Comparison of ENCODE assay signal across 9 mouse cellular contexts in genomic region chr3:55151656-55152433, GRCm38 (mm10). TPM values are rescaled to one million over a fixed set of nuclear protein-coding genes. Genes with fewer than 3 reads are reported as not detected.
DNase-seq lines count a peak whose midpoint lies in the region; ATAC-seq lines count a peak whose summit lies in the region.
"Had no signal": no experiment of that assay in that cellular context is flagged by ENCODE, and none has a peak within 500 bp of the region (broad histone marks: within the 10 kb centered on the region; RNA-seq: fewer than 3 reads in every experiment).

No protein-coding gene starts in this region.

- WGBS in kidney, embryonic 16.5 days, result 35% methylated on average over 7 of the region's 7 CpGs
- 49% methylated on average over 7 of the region's 7 CpGs for WGBS in forebrain, embryonic 10.5 days
- WGBS in hindbrain, embryonic 16.5 days, result 39% methylated on average over 7 of the region's 7 CpGs
- WGBS in midbrain, embryonic 16.5 days, result 39% methylated on average over 7 of the region's 7 CpGs

- H3K4me1 ChIP-seq in kidney, embryonic 16.5 days (ENCODE audit: insufficient read depth, low read length), result no peaks in the 10 kb centered on the region
- peaks cover 10% of the 10 kb centered on the region for H3K4me1 ChIP-seq in forebrain, embryonic 10.5 days
- peaks cover 5% of the 10 kb centered on the region; the same call in 1 of the 2 replicates for H3K4me1 ChIP-seq in hindbrain, embryonic 16.5 days (ENCODE audit: control insufficient read depth, insufficient read depth, low read depth, low read length)
- peaks cover 2% of the 10 kb centered on the region; the same call in 1 of the 2 replicates for H3K4me1 ChIP-seq in midbrain, embryonic 16.5 days (ENCODE audit: control insufficient read depth, insufficient read depth, low read length)
- H3K4me1 ChIP-seq: lung, embryonic 15.5 days had no signal

- intact Hi-C loops in left cerebral cortex, postnatal 10 days (cut with DNase I), result loop anchor here (2.0 to 10.0 kb wide), 4 partner anchors 71 to 337 kb away; partner anchors contain the start of gene Dclk1

- no peaks in the 10 kb centered on the region for H3K27me3 ChIP-seq in kidney, embryonic 16.5 days (ENCODE audit: insufficient read depth, low read length)
- no peaks in the 10 kb centered on the region for H3K27me3 ChIP-seq in forebrain, embryonic 10.5 days (ENCODE audit: poor library complexity, severe bottlenecking)
- no peaks in the 10 kb centered on the region for H3K27me3 ChIP-seq in hindbrain, embryonic 16.5 days (replicated peaks; ENCODE audit: control insufficient read depth, insufficient read depth, low read length)
- H3K27me3 ChIP-seq in midbrain, embryonic 16.5 days (ENCODE audit: control insufficient read depth, insufficient read depth, low read depth, low read length), result no peaks in the 10 kb centered on the region
- H3K27me3 ChIP-seq: lung, embryonic 15.5 days had no signal

- H3K4me3 ChIP-seq in kidney, embryonic 16.5 days (ENCODE audit: low read length), result no peak overlapping the region
- H3K4me3 ChIP-seq in forebrain, embryonic 10.5 days, result no peak overlapping the region
- no peak overlapping the region for H3K4me3 ChIP-seq in hindbrain, embryonic 16.5 days (ENCODE audit: low read length)
- H3K4me3 ChIP-seq in midbrain, embryonic 16.5 days (ENCODE audit: low read depth, low read length), result no peak overlapping the region
- H3K4me3 ChIP-seq: lung, embryonic 15.5 days had no signal

- no peak for ATAC-seq in kidney, embryonic 16.5 days (ENCODE audit: low FRiP score, low TSS enrichment)
- peak; percentile 53 for ATAC-seq in hindbrain, embryonic 16.5 days
- ATAC-seq in midbrain, embryonic 16.5 days, result peak; percentile 75

- H3K36me3 ChIP-seq in kidney, embryonic 16.5 days (ENCODE audit: insufficient read depth, low read length), result no peaks in the 10 kb centered on the region
- H3K36me3 ChIP-seq in forebrain, embryonic 10.5 days (replicated peaks), result no peaks in the 10 kb centered on the region
- no peaks in the 10 kb centered on the region for H3K36me3 ChIP-seq in hindbrain, embryonic 16.5 days (ENCODE audit: control insufficient read depth, insufficient read depth, low read length)
- H3K36me3 ChIP-seq in midbrain, embryonic 16.5 days (ENCODE audit: control insufficient read depth, insufficient read depth, low read length), result no peaks in the 10 kb centered on the region
- H3K36me3 ChIP-seq: lung, embryonic 15.5 days had no signal

- peak; percentile 13 for DNase-seq in kidney, adult 11 months
- DNase-seq in brain, adult 2 months (ENCODE audit: low read depth, low spot score), result peak; percentile 87
- peak; percentile 35 for DNase-seq in forebrain, embryonic 10.5 days (ENCODE audit: extremely low spot score, low spot score)
- DNase-seq in left cerebral cortex, postnatal 10 days (ENCODE audit: extremely low spot score in 1 of 2, low spot score in 2 of 2), result peak; percentile 56 to 67
- DNase-seq in natural killer cell, adult 2 months (ENCODE audit: low spot score in 2 of 2), result no peak

- no peak overlapping the region for H3K9ac ChIP-seq in kidney, embryonic 16.5 days (replicated peaks; ENCODE audit: low read length)
- H3K9ac ChIP-seq in hindbrain, embryonic 16.5 days (ENCODE audit: low read depth, low read length), result no peak overlapping the region
- H3K9ac ChIP-seq in midbrain, embryonic 16.5 days (ENCODE audit: low read depth, low read length), result no peak overlapping the region
- H3K9ac ChIP-seq: lung, embryonic 15.5 days had no signal

- no peaks in the 10 kb centered on the region for H3K9me3 ChIP-seq in kidney, embryonic 16.5 days (ENCODE audit: low read length)
- H3K9me3 ChIP-seq in forebrain, embryonic 10.5 days, result no peaks in the 10 kb centered on the region
- H3K9me3 ChIP-seq in hindbrain, embryonic 16.5 days (ENCODE audit: control insufficient read depth, low read length), result no peaks in the 10 kb centered on the region
- H3K9me3 ChIP-seq in midbrain, embryonic 16.5 days (replicated peaks; ENCODE audit: control insufficient read depth, low read length, poor library complexity, severe bottlenecking), result no peaks in the 10 kb centered on the region
- H3K9me3 ChIP-seq: lung, embryonic 15.5 days had no signal

- H3K4me2 ChIP-seq in kidney, embryonic 16.5 days (replicated peaks; ENCODE audit: low read depth, low read length), result no peak overlapping the region
- no peak overlapping the region for H3K4me2 ChIP-seq in hindbrain, embryonic 16.5 days (ENCODE audit: low read length)
- H3K4me2 ChIP-seq in midbrain, embryonic 16.5 days (ENCODE audit: low read length), result no peak overlapping the region
- H3K4me2 ChIP-seq: lung, embryonic 15.5 days had no signal

- no peak overlapping the region for H3K27ac ChIP-seq in kidney, embryonic 16.5 days (ENCODE audit: low read length)
- H3K27ac ChIP-seq in forebrain, embryonic 10.5 days, result no peak overlapping the region
- no peak overlapping the region for H3K27ac ChIP-seq in hindbrain, embryonic 16.5 days (ENCODE audit: low read depth, low read length)
- H3K27ac ChIP-seq in midbrain, embryonic 16.5 days (ENCODE audit: low read length), result no peak overlapping the region
- H3K27ac ChIP-seq: lung, embryonic 15.5 days had no signal

RNA-seq across cellular contexts. Expression of gene Ccdc169, which starts 14.7 kb away (rescaled TPM):
- polyA plus RNA-seq in kidney, embryonic 16.5 days (2015; fragmentation: Nextera tagmentation; extraction: Ambion mirVana), result not detected in 2 replicates
- polyA plus RNA-seq in forebrain, embryonic 10.5 days (2016; fragmentation: Nextera tagmentation; extraction: Ambion mirVana), result 0.06 TPM in 1 of 2 replicates, not detected in the other
- polyA plus RNA-seq in hindbrain, embryonic 16.5 days (2015; fragmentation: Nextera tagmentation; extraction: Ambion mirVana), result 0.09 TPM in 1 of 2 replicates, not detected in the other
- under 1 TPM in 1 of 2 experiments, not detected in 1; 0.34 TPM for total RNA-seq in left cerebral cortex, postnatal 10 days (2021)
- polyA plus RNA-seq in midbrain, embryonic 16.5 days (2015; fragmentation: Nextera tagmentation; extraction: Ambion mirVana), result 0.10 TPM in 1 of 2 replicates, not detected in the other
- polyA plus RNA-seq: lung, embryonic 15.5 days had no signal

RNA-seq across cellular contexts. Expression of gene Sohlh2, which starts 30.0 kb away (rescaled TPM):
- polyA plus RNA-seq in kidney, embryonic 16.5 days (2015; fragmentation: Nextera tagmentation; extraction: Ambion mirVana), result not detected in 2 replicates
- not detected in 2 replicates for polyA plus RNA-seq in forebrain, embryonic 10.5 days (2016; fragmentation: Nextera tagmentation; extraction: Ambion mirVana)
- 0.06 TPM in 1 of 2 replicates, not detected in the other for polyA plus RNA-seq in hindbrain, embryonic 16.5 days (2015; fragmentation: Nextera tagmentation; extraction: Ambion mirVana)
- not detected for total RNA-seq in left cerebral cortex, postnatal 10 days (2021)
- polyA plus RNA-seq in midbrain, embryonic 16.5 days (2015; fragmentation: Nextera tagmentation; extraction: Ambion mirVana), result not detected in 2 replicates

RNA-seq across cellular contexts. Expression of gene Spg20, which starts 39.9 kb away (rescaled TPM):
- 44.3 and 45.7 TPM in 2 replicates for polyA plus RNA-seq in kidney, embryonic 16.5 days (2015; fragmentation: Nextera tagmentation; extraction: Ambion mirVana)
- polyA plus RNA-seq in forebrain, embryonic 10.5 days (2016; fragmentation: Nextera tagmentation; extraction: Ambion mirVana), result 56.6 and 58.5 TPM in 2 replicates
- polyA plus RNA-seq in hindbrain, embryonic 16.5 days (2015; fragmentation: Nextera tagmentation; extraction: Ambion mirVana), result 13.1 and 16.2 TPM in 2 replicates
- total RNA-seq in left cerebral cortex, postnatal 10 days (2021), result 10 to 100 TPM; 13.6 to 20.2 TPM
- 13.3 and 14.6 TPM in 2 replicates for polyA plus RNA-seq in midbrain, embryonic 16.5 days (2015; fragmentation: Nextera tagmentation; extraction: Ambion mirVana)

Comparison
In these comparisons a context has a peak if more than half of its experiments do, and no peak if none do; other contexts are left out.
1. DNase-seq: peak in kidney, adult 11 months (single experiment), brain, adult 2 months (single experiment), forebrain, embryonic 10.5 days (single experiment) and left cerebral cortex, postnatal 10 days (2 of 2); none in natural killer cell, adult 2 months (0 of 2).